Mouse (Mus musculus) limb, embryonic 13.5 days (tissue): Measurements from ENCODE around the gene Yrdc. TPM values are rescaled to one million over a fixed set of nuclear protein-coding genes. Genes with fewer than 3 reads are reported as not detected.

Experiments
- ATAC-seq: fragments of 200-750 bp; cut with Nextera tagmentation; 2 replicates; pipeline ENCODE4 v1.8.0; 2017; ENCODE audit warnings: low read depth, moderate number of reproducible peaks, moderate TSS enrichment; ENCODE audit not compliant: low FRiP score
- H3K27ac ChIP-seq: fragments of 300-500 bp; sonication (generic); 2 replicates; pipeline ENCODE4 v1.5.1; 2015; ENCODE audit warnings: inconsistent platforms, mild to moderate bottlenecking, moderate library complexity
- H3K27me3 ChIP-seq: fragments of 300-500 bp; sonication (generic); 2 replicates; pipeline ENCODE4 v1.6.1; 2015; ENCODE audit warnings: mild to moderate bottlenecking, inconsistent platforms
- H3K36me3 ChIP-seq: fragments of 300-500 bp; sonication (generic); 2 replicates; pipeline ENCODE4 v1.6.1; 2015; ENCODE audit warnings: inconsistent platforms, mild to moderate bottlenecking, moderate library complexity
- H3K4me1 ChIP-seq: fragments of 300-500 bp; sonication (generic); 2 replicates; pipeline ENCODE4 v1.6.1; 2015; ENCODE audit warnings: inconsistent platforms
- H3K4me2 ChIP-seq: fragments of 300-500 bp; sonication (generic); replicated peaks from 2 replicates; pipeline ENCODE4 v1.6.1; 2015; ENCODE audit warnings: inconsistent platforms, mild to moderate bottlenecking, moderate library complexity
- H3K4me3 ChIP-seq: fragments of 300-500 bp; sonication (generic); 2 replicates; pipeline ENCODE4 v1.5.1; 2015; ENCODE audit warnings: moderate library complexity, mild to moderate bottlenecking, inconsistent platforms
- H3K9ac ChIP-seq: fragments of 300-500 bp; sonication (generic); 2 replicates; pipeline ENCODE4 v1.6.1; 2015; ENCODE audit warnings: mild to moderate bottlenecking, inconsistent platforms
- H3K9me3 ChIP-seq: fragments of 300-500 bp; sonication (generic); 2 replicates; pipeline ENCODE4 v1.6.1; 2016; ENCODE audit warnings: inconsistent platforms
- WGBS: fragments of 180-500 bp; shearing (Covaris S2); methylation state at CpG from one replicate; pipeline ENCODE4 v1.1.7; 2015; 5-methylcytosine and 5-hydroxymethylcytosine counted together
- polyA plus RNA-seq: library from polyadenylated mRNA; unstranded; fragments of >200 nt; fragmentation: Nextera tagmentation; extraction: Ambion mirVana; gene quantifications from 2 replicates; pipeline ENCODE4 v1.2.1, GENCODE M21; 2015

The Yrdc gene
- polyA plus RNA-seq = 32.1 and 37.1 TPM in 2 replicates

- H3K4me3 ChIP-seq = peak within 1 kb of the TSS; percentile 99
- peak within 1 kb of the TSS; percentile 91 for H3K4me2 ChIP-seq
- no peaks in the 10 kb centered on the region for H3K27me3 ChIP-seq
- ATAC-seq = peak; percentile 93
- no peaks in the 10 kb centered on the region for H3K9me3 ChIP-seq
- peaks cover 31% of the 10 kb centered on the region for H3K4me1 ChIP-seq
- peaks cover 35% of the 10 kb centered on the region for H3K36me3 ChIP-seq
- H3K9ac ChIP-seq = peak within 1 kb of the TSS; percentile 89
- peak within 1 kb of the TSS; percentile 89 for H3K27ac ChIP-seq
- under 1% methylated on average over 84 of the region's 90 CpGs for WGBS
These were observed at the start of gene Yrdc for GRCm38 (mm10) chr4:124850261-124850913. TSS of gene Yrdc (plus strand) at chr4:124850679.

GRCm38 (mm10) chr4:124801552-124802308 lies 48.7 kb upstream of the Yrdc start, which contains the start of gene Mtf1:
TSS of gene Mtf1 (plus strand) at chr4:124802104.
- Histone ChIP-seq H3K36me3 (peaks cover 54% of the 10 kb centered on the region), H3K27ac (peak within 1 kb of the TSS; percentile 98), H3K9ac (peak within 1 kb of the TSS; percentile 95)

GRCm38 (mm10) chr4:124802309-124803260 lies 47.9 kb upstream of the Yrdc start:
- peaks cover 13% of the 10 kb centered on the region for H3K4me1 ChIP-seq
- WGBS = 2% methylated on average over 50 of the region's 53 CpGs
- peak overlapping the region; percentile 84 for H3K4me3 ChIP-seq
- H3K9me3 ChIP-seq = no peaks in the 10 kb centered on the region
- peak overlapping the region; percentile 98 for H3K27ac ChIP-seq
- peak; percentile 99 for ATAC-seq
- H3K4me2 ChIP-seq = peak overlapping the region; percentile 86
- H3K9ac ChIP-seq = peak overlapping the region; percentile 95
- H3K27me3 ChIP-seq = no peaks in the 10 kb centered on the region
- H3K36me3 ChIP-seq = peaks cover 56% of the 10 kb centered on the region

More at GRCm38 (mm10) chr4:124801552-124802308, 48.7 kb upstream of the Yrdc start, which contains the start of gene Mtf1:
- H3K9me3 ChIP-seq = no peaks in the 10 kb centered on the region
- no peaks in the 10 kb centered on the region for H3K27me3 ChIP-seq
- peak within 1 kb of the TSS; percentile 84 for H3K4me3 ChIP-seq
- ATAC-seq = peak; percentile 84
- H3K4me2 ChIP-seq = peak within 1 kb of the TSS; percentile 86
- peaks cover 13% of the 10 kb centered on the region for H3K4me1 ChIP-seq
- 4% methylated on average over 21 of the region's 21 CpGs for WGBS

GRCm38 (mm10) chr4:124803406-124803805 lies 47.1 kb upstream of the Yrdc start:
- ATAC-seq = no peak
- H3K36me3 ChIP-seq = peaks cover 55% of the 10 kb centered on the region

GRCm38 (mm10) chr4:124808511-124808910 lies 42.0 kb upstream of the Yrdc start:
- H3K27me3 ChIP-seq = no peaks in the 10 kb centered on the region
- no peak overlapping the region for H3K4me3 ChIP-seq
- H3K27ac ChIP-seq = no peak overlapping the region
- no peak overlapping the region for H3K9ac ChIP-seq
- peaks cover 66% of the 10 kb centered on the region for H3K36me3 ChIP-seq
- H3K9me3 ChIP-seq = no peaks in the 10 kb centered on the region
- ATAC-seq = no peak
- H3K4me1 ChIP-seq = peaks cover 2% of the 10 kb centered on the region
- 88% methylated on average over 5 of the region's 5 CpGs for WGBS
- no peak overlapping the region for H3K4me2 ChIP-seq

More at GRCm38 (mm10) chr4:124803406-124803805, 47.1 kb upstream of the Yrdc start:
- Histone ChIP-seq H3K4me3 (peak overlapping the region; percentile 84), H3K27ac (no peak overlapping the region), H3K4me1 (peaks cover 13% of the 10 kb centered on the region), H3K4me2 (peak overlapping the region; percentile 86), H3K9ac (peak overlapping the region; percentile 95; the same call in 1 of the 2 replicates), H3K9me3 (no peaks in the 10 kb centered on the region), H3K27me3 (no peaks in the 10 kb centered on the region)
- 78% methylated on average over 6 of the region's 6 CpGs for WGBS

- Histone ChIP-seq H3K27me3 (no peaks in the 10 kb centered on the region), H3K9ac (no peak overlapping the region), H3K36me3 (peaks cover 65% of the 10 kb centered on the region), H3K9me3 (no peaks in the 10 kb centered on the region), H3K4me2 (no peak overlapping the region), H3K27ac (no peak overlapping the region), H3K4me3 (no peak overlapping the region), H3K4me1 (no peaks in the 10 kb centered on the region)
- WGBS = 85% methylated on average over 9 of the region's 9 CpGs
- no peak for ATAC-seq
These were observed 41.2 kb upstream of the Yrdc start for GRCm38 (mm10) chr4:124809136-124809883.

GRCm38 (mm10) chr4:124810056-124810455 lies 40.4 kb upstream of the Yrdc start:
- H3K4me3 ChIP-seq = no peak overlapping the region

GRCm38 (mm10) chr4:124811347-124811975 lies 39.0 kb upstream of the Yrdc start:
- Histone ChIP-seq H3K4me2 (no peak overlapping the region), H3K36me3 (peaks cover 50% of the 10 kb centered on the region), H3K9me3 (no peaks in the 10 kb centered on the region), H3K27me3 (no peaks in the 10 kb centered on the region), H3K4me3 (no peak overlapping the region), H3K27ac (no peak overlapping the region), H3K9ac (peak overlapping the region; percentile 25; the same call in 1 of the 2 replicates), H3K4me1 (no peaks in the 10 kb centered on the region)
- ATAC-seq = no peak
- WGBS = 81% methylated on average over 9 of the region's 9 CpGs

More at GRCm38 (mm10) chr4:124810056-124810455, 40.4 kb upstream of the Yrdc start:
- H3K27me3 ChIP-seq = no peaks in the 10 kb centered on the region
- no peaks in the 10 kb centered on the region for H3K9me3 ChIP-seq
- no peak overlapping the region for H3K4me2 ChIP-seq
- no peak overlapping the region for H3K9ac ChIP-seq
- peaks cover 57% of the 10 kb centered on the region for H3K36me3 ChIP-seq
- H3K4me1 ChIP-seq = no peaks in the 10 kb centered on the region
- H3K27ac ChIP-seq = no peak overlapping the region
- no peak for ATAC-seq
- 83% methylated on average over 7 of the region's 7 CpGs for WGBS

GRCm38 (mm10) chr4:124815901-124816300 lies 34.6 kb upstream of the Yrdc start:
- H3K27ac ChIP-seq = no peak overlapping the region
- H3K36me3 ChIP-seq = peaks cover 36% of the 10 kb centered on the region
- no peaks in the 10 kb centered on the region for H3K4me1 ChIP-seq
- no peak for ATAC-seq
- H3K9me3 ChIP-seq = no peaks in the 10 kb centered on the region
- no peak overlapping the region for H3K9ac ChIP-seq
- H3K4me2 ChIP-seq = no peak overlapping the region
- H3K27me3 ChIP-seq = no peaks in the 10 kb centered on the region
- WGBS = 95% methylated on average over 11 of the region's 11 CpGs
- H3K4me3 ChIP-seq = no peak overlapping the region

GRCm38 (mm10) chr4:124817803-124818202 lies 32.7 kb upstream of the Yrdc start:
- no peaks in the 10 kb centered on the region for H3K9me3 ChIP-seq
- WGBS = 30% methylated on average over 6 of the region's 6 CpGs

More at GRCm38 (mm10) chr4:124817803-124818202, 32.7 kb upstream of the Yrdc start:
- Histone ChIP-seq H3K9ac (no peak overlapping the region), H3K4me3 (no peak overlapping the region), H3K36me3 (peaks cover 39% of the 10 kb centered on the region), H3K27me3 (no peaks in the 10 kb centered on the region), H3K4me2 (no peak overlapping the region), H3K4me1 (no peaks in the 10 kb centered on the region), H3K27ac (no peak overlapping the region)
- no peak for ATAC-seq
